In the genomic region with DNA sequence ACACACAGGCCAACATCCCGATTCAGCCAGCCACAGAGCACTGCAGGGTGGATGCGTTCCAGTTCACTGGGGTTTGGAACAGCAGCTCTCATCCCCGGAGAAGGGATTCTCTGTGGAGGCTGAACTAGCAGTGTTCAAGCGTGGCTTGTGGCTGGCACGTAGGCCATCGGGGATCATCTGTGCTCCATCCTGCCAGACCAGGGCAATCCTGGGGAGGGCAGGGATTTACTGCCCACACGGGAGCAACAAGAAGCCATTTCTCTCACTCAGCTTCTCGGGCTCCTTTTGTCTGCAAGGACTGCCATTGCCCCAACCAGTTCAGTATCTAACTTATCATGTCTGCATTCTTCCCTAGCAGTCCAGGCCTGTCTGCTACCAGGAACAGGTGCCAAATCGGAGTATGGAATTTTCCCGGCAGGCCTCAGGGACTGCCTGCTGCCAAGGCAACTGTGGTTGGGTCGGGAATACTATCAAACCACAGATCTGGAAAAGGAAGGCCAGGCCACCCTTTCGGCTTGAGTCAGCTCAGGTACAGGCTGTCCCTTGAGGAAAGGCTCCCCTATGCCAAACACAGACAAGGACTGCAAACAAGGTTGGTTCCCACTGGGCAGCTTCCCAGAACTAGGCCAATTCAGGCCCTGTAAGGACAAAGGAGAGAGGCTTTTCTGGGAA, we compare ENCODE assay signal across 8 mouse cellular contexts.
A peak's percentile ranks its signal among the peaks of the same experiment; 100 is the strongest.
DNase-seq lines count a peak whose midpoint lies in the region; ATAC-seq and TF ChIP-seq lines count a peak whose summit lies in the region.

No protein-coding gene starts in this region.

- no peak for TF ChIP-seq EP300 in lung, postnatal 0 days (IDR thresholded peaks at IDR 0.05)

- H3K4me1 ChIP-seq in forebrain, embryonic 16.5 days (replicated peaks; ENCODE audit: control insufficient read depth, insufficient read depth, low read length), result peaks cover 14% of the 10 kb centered on the region
- peaks cover 5% of the 10 kb centered on the region; the same call in 1 of the 2 replicates for H3K4me1 ChIP-seq in lung, postnatal 0 days (ENCODE audit: insufficient read depth, low read depth, low read length)

- H3K79me2 ChIP-seq in C2C12 (ENCODE audit: control insufficient read depth, insufficient read depth), result no peaks in the 10 kb centered on the region

- H3K27ac ChIP-seq in forebrain, embryonic 16.5 days (ENCODE audit: low read length), result no peak overlapping the region
- no peak overlapping the region for H3K27ac ChIP-seq in lung, postnatal 0 days (ENCODE audit: low read length)

- peak; percentile 47 for DNase-seq in adrenal gland, postnatal 25 days
- peak; percentile 60 for DNase-seq in heart, postnatal 4 days
- DNase-seq in layer of hippocampus, postnatal 25 days (ENCODE audit: extremely low spot score in 1 of 2, low spot score in 1 of 2), result peak; percentile 22 to 30
- peak; percentile 27 for DNase-seq in right cerebral cortex, postnatal 4 days
- no peak for DNase-seq in lung, postnatal 36 days
- DNase-seq in lung, postnatal 0 days (ENCODE audit: low spot score), result no peak

- H3K4me3 ChIP-seq in C2C12 (ENCODE audit: insufficient read depth, poor library complexity, severe bottlenecking), result no peak overlapping the region
- no peak overlapping the region for H3K4me3 ChIP-seq in forebrain, embryonic 16.5 days (replicated peaks; ENCODE audit: low read length)
- H3K4me3 ChIP-seq in lung, postnatal 0 days (ENCODE audit: low read depth, low read length), result no peak overlapping the region

- no peak overlapping the region for H3ac ChIP-seq in C2C12 (ENCODE audit: control insufficient read depth, insufficient read length, low read depth)

- H3K36me3 ChIP-seq in C2C12 (ENCODE audit: control insufficient read depth, insufficient read depth), result no peaks in the 10 kb centered on the region
- H3K36me3 ChIP-seq in forebrain, embryonic 16.5 days (ENCODE audit: control insufficient read depth, insufficient read depth), result no peaks in the 10 kb centered on the region
- H3K36me3 ChIP-seq in lung, postnatal 0 days (ENCODE audit: insufficient read depth, low read length), result no peaks in the 10 kb centered on the region

- H3K9ac ChIP-seq in forebrain, embryonic 16.5 days (replicated peaks; ENCODE audit: low read depth, low read length), result no peak overlapping the region
- H3K9ac ChIP-seq in lung, postnatal 0 days (replicated peaks; ENCODE audit: low read depth), result no peak overlapping the region

- peak; percentile 63 for ATAC-seq in forebrain, embryonic 16.5 days
- no peak for ATAC-seq in lung, postnatal 0 days

- no peaks in the 10 kb centered on the region for H3K9me3 ChIP-seq in forebrain, embryonic 16.5 days (ENCODE audit: control insufficient read depth, low read length)
- no peaks in the 10 kb centered on the region for H3K9me3 ChIP-seq in lung, postnatal 0 days (ENCODE audit: low read length)

- H3K79me3 ChIP-seq in C2C12 (ENCODE audit: low read depth), result no peaks in the 10 kb centered on the region

- H3K27me3 ChIP-seq in C2C12 (ENCODE audit: control insufficient read depth, insufficient read depth, insufficient read length), result no peaks in the 10 kb centered on the region
- H3K27me3 ChIP-seq in forebrain, embryonic 16.5 days (replicated peaks; ENCODE audit: control insufficient read depth, insufficient read depth, low read length), result no peaks in the 10 kb centered on the region
- no peaks in the 10 kb centered on the region for H3K27me3 ChIP-seq in lung, postnatal 0 days (replicated peaks; ENCODE audit: insufficient read depth, low read length)

- H3K4me2 ChIP-seq in forebrain, embryonic 16.5 days (ENCODE audit: low read length), result no peak overlapping the region
- H3K4me2 ChIP-seq in lung, postnatal 0 days (replicated peaks; ENCODE audit: low read depth, low read length), result no peak overlapping the region

- TF ChIP-seq CTCF in C2C12 (IDR thresholded peaks at IDR 0.05; ENCODE audit: control insufficient read depth, insufficient read depth, insufficient read length), result no peak
- TF ChIP-seq CTCF in lung, postnatal 0 days (IDR thresholded peaks at IDR 0.05), result no peak

- 54% methylated on average over 12 of the region's 12 CpGs for whole genome bisulfite sequencing in forebrain, embryonic 16.5 days
- 66% methylated on average over 12 of the region's 12 CpGs for WGBS in lung, postnatal 0 days

TF ChIP-seq in C2C12, 6 proteins besides CTCF, POLR2A, EP300 and RAD21:
- TF ChIP-seq MYOG (IDR thresholded peaks at IDR 0.05; ENCODE audit: control insufficient read depth, extremely low read depth, insufficient read length), result no peak
- TF ChIP-seq MYOD1 (IDR thresholded peaks at IDR 0.05; ENCODE audit: control insufficient read depth, insufficient read length, low read depth), result peak; percentile 80

Comparison
In these comparisons a context has a peak if more than half of its experiments do, and no peak if none do; other contexts are left out.
1. DNase-seq: peak in adrenal gland, postnatal 25 days (single experiment), heart, postnatal 4 days (single experiment), layer of hippocampus, postnatal 25 days (2 of 2) and right cerebral cortex, postnatal 4 days (single experiment); none in lung, postnatal 36 days (single experiment) and lung, postnatal 0 days (single experiment).